Mouse (Mus musculus) heart, embryonic 10.5 days (tissue): ENCODE data around the gene Gmds. TPM values are rescaled to one million over a fixed set of nuclear protein-coding genes. Genes with fewer than 3 reads are reported as not detected.

Experiments used
- DNase-seq: peaks from one replicate; pipeline ENCODE4 v3.0.0-alpha.2; 2017; ENCODE audit warnings: low spot score
- H3K27ac ChIP-seq: fragments of 300-500 bp; sonication (generic); 2 replicates; pipeline ENCODE4 v1.5.1; 2016; ENCODE audit warnings: mild to moderate bottlenecking
- H3K27me3 ChIP-seq: fragments of 300-500 bp; sonication (generic); 2 replicates; pipeline ENCODE4 v1.6.1; 2016; ENCODE audit warnings: mild to moderate bottlenecking; ENCODE audit not compliant: poor library complexity, insufficient read depth, severe bottlenecking
- H3K36me3 ChIP-seq: fragments of 300-500 bp; sonication (generic); 2 replicates; pipeline ENCODE4 v1.6.1; 2016; ENCODE audit warnings: mild to moderate bottlenecking, moderate library complexity
- H3K4me1 ChIP-seq: fragments of 300-500 bp; sonication (generic); 2 replicates; pipeline ENCODE4 v1.6.1; 2016; ENCODE audit warnings: mild to moderate bottlenecking
- H3K4me3 ChIP-seq: fragments of 300-500 bp; sonication (generic); 2 replicates; pipeline ENCODE4 v1.5.1; 2016; ENCODE audit warnings: mild to moderate bottlenecking, moderate library complexity
- H3K9me3 ChIP-seq: fragments of 300-500 bp; sonication (generic); 2 replicates; pipeline ENCODE4 v1.6.1; 2016; ENCODE audit warnings: mild to moderate bottlenecking, moderate library complexity
- WGBS: fragments of 180-500 bp; shearing (Covaris S2); methylation state at CpG from one replicate; pipeline ENCODE4 v1.1.7; 2016; 5-methylcytosine and 5-hydroxymethylcytosine counted together
- polyA plus RNA-seq: library from polyadenylated mRNA; unstranded; fragments of >200 nt; fragmentation: Nextera tagmentation; extraction: Ambion mirVana; gene quantifications from 2 replicates; pipeline ENCODE4 v1.2.1, GENCODE M21; 2016

Gmds gene
- polyA plus RNA-seq, 1 experiment from 2014 or later, result 26.1 TPM

DNA sequence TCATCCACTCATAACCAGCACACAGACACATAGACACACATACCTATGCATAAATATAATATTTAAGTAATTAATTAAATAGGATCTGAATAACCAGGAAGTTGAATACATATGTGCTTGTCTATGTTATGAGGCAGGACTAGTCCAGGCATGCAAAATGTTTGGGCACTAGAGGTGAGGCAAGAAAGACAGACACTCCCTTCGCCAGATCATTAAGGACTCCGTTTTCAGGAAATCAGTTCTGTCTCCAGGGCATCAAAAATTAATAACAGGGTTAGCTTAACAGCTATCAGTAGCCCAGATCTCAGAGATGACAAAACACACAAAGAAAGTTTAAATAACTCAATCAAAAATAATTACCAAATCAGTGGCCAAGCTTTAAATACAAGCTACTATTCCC, 27.1 kb downstream of the Gmds start:
- Histone ChIP-seq H3K27me3 (no peaks in the 10 kb centered on the region), H3K27ac (no peak overlapping the region), H3K9me3 (no peaks in the 10 kb centered on the region), H3K36me3 (no peaks in the 10 kb centered on the region), H3K4me3 (no peak overlapping the region), H3K4me1 (no peaks in the 10 kb centered on the region)
- DNase-seq, result no peak
- 85% methylated on average over 2 of the region's 2 CpGs for WGBS

DNA sequence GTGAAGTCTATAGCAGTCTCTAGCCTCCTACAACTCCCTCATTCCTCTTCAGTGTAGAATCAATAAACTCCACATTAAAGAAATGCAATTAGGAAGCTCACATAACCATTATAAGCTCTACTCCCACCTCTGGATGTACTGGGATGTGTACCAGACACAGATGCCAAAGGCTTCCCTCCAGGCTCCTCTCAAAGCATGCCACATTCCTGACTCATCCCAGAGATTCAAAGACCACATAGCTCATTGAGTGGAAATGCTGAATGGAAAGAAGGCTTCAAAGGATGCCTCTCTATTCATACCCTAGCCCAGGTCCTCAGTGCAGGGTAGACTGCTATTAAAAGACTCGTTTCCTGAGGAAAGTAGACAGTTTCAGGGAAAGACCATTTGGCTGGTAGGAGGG, 40.1 kb downstream of the Gmds start:
- H3K27ac ChIP-seq, result no peak overlapping the region
- DNase-seq, result no peak
- no peaks in the 10 kb centered on the region for H3K36me3 ChIP-seq

DNA sequence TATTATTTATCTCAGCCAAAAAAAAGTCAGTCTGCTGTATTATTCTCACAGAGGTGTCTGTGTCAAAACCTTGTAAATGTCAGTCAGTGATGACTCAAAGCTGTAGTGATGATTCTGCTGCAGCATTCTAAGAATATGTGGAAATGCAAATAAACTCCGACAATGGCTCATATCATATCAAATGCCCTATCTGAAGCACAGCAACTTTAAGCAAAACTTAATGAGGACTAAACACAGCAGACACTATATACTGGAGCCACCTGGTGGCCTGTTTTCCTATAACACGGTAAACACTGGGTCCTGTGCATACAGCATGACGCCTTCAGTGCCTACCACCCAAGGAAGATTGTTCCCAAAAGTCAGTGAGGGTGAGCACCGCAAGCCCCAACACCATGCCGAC, 41.1 kb downstream of the Gmds start:
- no peaks in the 10 kb centered on the region for H3K9me3 ChIP-seq
- H3K27me3 ChIP-seq, result no peaks in the 10 kb centered on the region
- no peak overlapping the region for H3K4me3 ChIP-seq
- 50% methylated on average over 5 of the region's 5 CpGs for WGBS
- DNase-seq, result no peak
- H3K4me1 ChIP-seq, result peaks cover 6% of the 10 kb centered on the region; the same call in 1 of the 2 replicates
- H3K36me3 ChIP-seq, result no peaks in the 10 kb centered on the region
- no peak overlapping the region for H3K27ac ChIP-seq

More for the DNA sequence above, 40.1 kb downstream of the Gmds start:
- H3K9me3 ChIP-seq, result no peaks in the 10 kb centered on the region
- H3K27me3 ChIP-seq, result no peaks in the 10 kb centered on the region
- WGBS, result 21% methylated on average over 1 of the region's 1 CpGs
- H3K4me1 ChIP-seq, result peaks cover 6% of the 10 kb centered on the region; the same call in 1 of the 2 replicates
- H3K4me3 ChIP-seq, result no peak overlapping the region

DNA sequence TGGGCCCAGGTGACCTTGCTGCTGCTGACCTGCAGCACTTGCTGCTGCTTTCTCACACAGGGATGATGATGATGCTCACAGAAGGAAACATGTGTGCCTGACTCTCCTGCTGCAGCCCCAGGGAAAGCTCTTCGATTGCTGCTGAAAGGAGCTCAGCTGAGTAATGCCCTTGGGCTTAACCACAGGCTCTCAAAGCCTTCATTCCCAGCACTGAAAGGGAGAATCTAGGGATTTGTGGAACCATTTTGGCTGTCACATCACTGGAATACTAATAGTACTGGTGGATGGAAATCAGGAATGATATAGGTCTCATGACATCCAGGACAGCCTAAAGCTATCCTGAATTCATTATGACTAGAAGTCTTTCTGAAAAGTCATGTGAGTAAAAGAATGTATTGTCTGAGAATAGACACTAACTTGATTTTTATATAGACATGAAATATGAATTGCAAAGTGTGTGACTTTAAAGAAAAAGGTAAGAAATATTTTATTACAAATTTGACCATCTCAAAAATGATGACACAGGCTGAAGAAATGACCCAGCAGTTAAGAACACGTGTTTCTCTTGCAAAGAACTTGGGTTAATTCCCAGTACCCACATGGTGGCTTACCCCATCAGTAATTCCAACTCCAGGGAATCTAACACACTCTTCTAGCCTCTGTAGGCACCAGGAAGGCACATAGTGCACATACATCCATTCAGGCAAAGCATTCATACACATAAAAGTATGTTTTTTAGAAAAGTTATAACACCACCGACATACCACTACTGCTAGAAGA, 43.9 kb downstream of the Gmds start:
- no peak for DNase-seq
- no peak overlapping the region for H3K4me3 ChIP-seq
- no peaks in the 10 kb centered on the region for H3K9me3 ChIP-seq
- H3K4me1 ChIP-seq, result peaks cover 6% of the 10 kb centered on the region; the same call in 1 of the 2 replicates
- no peaks in the 10 kb centered on the region for H3K36me3 ChIP-seq
- no peaks in the 10 kb centered on the region for H3K27me3 ChIP-seq
- no peak overlapping the region for H3K27ac ChIP-seq
- WGBS, result 68% methylated on average over 3 of the region's 3 CpGs

DNA sequence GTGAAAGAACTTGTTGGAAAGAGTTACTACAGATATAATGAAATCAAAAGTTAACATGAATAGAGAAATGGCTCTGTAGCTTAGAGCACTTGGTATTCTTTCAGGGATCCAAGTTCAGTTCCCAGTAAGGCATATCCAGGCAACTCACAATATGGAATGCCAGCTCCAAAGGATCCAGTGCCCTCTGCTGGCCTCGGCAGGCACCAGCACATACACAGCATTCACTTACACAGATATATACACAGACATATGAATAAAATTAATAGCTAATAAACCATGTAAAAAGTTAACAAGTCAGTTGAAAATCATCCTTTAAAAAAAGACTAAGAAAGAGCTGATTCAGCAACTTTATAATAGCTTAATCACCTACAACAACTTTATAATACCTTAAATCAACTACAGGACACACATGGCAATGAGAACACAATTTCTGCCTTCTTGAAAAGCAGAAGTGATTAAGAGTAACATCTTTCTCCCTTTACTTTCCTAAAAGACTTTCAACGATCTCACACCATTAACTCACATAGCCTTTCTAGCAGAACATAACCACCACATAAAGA, 65.5 kb downstream of the Gmds start:
- Histone ChIP-seq H3K4me1 (no peaks in the 10 kb centered on the region), H3K4me3 (no peak overlapping the region), H3K27ac (no peak overlapping the region), H3K27me3 (no peaks in the 10 kb centered on the region), H3K36me3 (no peaks in the 10 kb centered on the region), H3K9me3 (no peaks in the 10 kb centered on the region)
- 95% methylated on average over 2 of the region's 2 CpGs for WGBS
- DNase-seq, result no peak

DNA sequence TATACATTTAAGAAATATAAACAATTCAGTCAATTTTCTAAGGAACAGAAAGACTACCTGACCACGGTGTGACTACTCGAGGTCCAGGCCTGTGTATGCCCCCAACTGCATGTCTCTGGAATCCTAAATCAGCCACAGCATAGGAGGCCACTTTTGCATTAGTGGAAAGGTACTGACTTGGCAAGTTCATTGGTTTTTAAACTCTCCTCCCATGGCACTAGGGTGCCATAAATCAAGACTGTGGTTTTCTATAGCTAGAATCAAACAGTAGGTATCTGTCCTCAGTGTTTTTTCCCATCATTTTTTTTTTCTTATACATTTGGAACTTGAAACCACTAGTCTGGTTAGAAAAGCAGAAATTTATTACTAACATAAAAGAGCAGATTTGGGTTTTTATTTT, 68.8 kb downstream of the Gmds start:
- WGBS, result 79% methylated on average over 2 of the region's 2 CpGs
- Histone ChIP-seq H3K27me3 (no peaks in the 10 kb centered on the region), H3K9me3 (no peaks in the 10 kb centered on the region), H3K27ac (no peak overlapping the region), H3K36me3 (no peaks in the 10 kb centered on the region), H3K4me1 (peaks cover 6% of the 10 kb centered on the region; the same call in 1 of the 2 replicates), H3K4me3 (no peak overlapping the region)
- DNase-seq, result no peak

DNA sequence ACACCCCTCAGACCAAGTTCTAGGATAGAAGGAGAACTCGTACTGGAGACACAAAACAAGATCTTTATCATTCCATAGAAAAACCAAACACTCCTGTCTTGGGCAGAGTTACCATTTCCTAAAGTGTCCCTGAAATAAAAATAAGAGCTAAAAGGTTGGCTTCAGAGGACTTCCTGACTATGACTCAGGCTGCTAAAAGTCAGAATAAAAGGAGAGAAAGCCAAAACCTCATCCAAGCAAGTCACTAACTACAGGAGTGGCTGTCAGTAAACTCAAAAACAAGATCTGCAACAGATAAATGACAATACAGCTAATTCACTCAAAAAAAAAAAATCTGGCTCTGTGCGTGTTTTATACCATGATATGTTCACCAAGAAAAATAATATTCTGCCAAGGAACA, 69.3 kb downstream of the Gmds start:
- Histone ChIP-seq H3K27ac (no peak overlapping the region), H3K36me3 (no peaks in the 10 kb centered on the region), H3K4me3 (no peak overlapping the region), H3K27me3 (no peaks in the 10 kb centered on the region), H3K9me3 (no peaks in the 10 kb centered on the region), H3K4me1 (peaks cover 6% of the 10 kb centered on the region; the same call in 1 of the 2 replicates)
- 73% methylated on average over 2 of the region's 2 CpGs for WGBS
- no peak for DNase-seq

DNA sequence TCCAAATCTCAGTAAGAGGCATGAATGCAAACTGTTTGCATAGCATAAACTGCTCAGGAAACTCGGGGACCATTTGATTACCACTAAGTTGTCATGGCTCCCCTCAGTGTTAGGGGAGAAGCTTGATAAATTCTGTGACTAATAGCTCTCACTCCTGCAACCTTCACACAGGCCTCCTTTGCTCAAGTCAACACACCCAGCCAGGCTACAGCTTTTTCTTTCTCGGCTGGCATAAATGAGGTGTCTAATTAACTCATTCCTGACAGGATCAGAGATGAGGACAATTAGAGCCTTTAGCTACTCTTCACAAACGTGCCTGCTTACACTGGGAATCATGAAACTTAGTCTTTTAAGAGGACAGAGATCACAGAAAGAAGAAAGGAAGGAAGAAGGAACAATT, 70.3 kb downstream of the Gmds start:
- Histone ChIP-seq H3K27ac (no peak overlapping the region), H3K4me3 (no peak overlapping the region), H3K36me3 (no peaks in the 10 kb centered on the region), H3K9me3 (no peaks in the 10 kb centered on the region), H3K27me3 (no peaks in the 10 kb centered on the region), H3K4me1 (peaks cover 6% of the 10 kb centered on the region; the same call in 1 of the 2 replicates)
- DNase-seq, result no peak
- WGBS, result 19% methylated on average over 3 of the region's 3 CpGs

DNA sequence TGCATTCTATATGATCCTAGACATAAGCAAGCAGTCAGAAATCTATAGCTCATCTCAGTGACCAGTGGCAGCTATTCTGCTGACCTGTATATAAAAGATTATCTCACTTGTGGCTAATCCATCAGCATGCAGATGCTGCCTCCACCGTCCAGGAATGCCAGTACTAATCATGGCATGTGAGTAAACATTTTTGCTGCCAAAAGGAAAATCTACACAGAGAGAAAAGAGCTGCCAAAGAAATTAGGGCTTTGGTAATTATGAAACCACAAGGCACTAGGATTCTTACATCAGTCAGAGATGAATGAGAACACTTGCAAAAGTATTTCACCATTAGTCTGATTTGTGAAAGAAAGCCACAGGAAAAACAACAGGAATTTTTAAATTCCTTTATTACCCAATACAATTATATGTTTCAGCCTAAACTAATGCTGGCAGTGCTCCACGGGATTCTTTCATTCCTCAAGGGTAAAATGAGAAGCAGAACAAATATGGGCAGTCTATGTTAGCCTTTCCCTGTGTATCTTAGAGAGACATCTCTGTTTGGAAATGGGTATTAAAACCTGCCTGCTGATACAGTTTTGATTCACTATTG, 71.3 kb downstream of the Gmds start:
- peaks cover 6% of the 10 kb centered on the region; the same call in 1 of the 2 replicates for H3K4me1 ChIP-seq
- no peak for DNase-seq
- H3K9me3 ChIP-seq, result no peaks in the 10 kb centered on the region
- 51% methylated on average over 2 of the region's 2 CpGs for WGBS
- H3K4me3 ChIP-seq, result no peak overlapping the region
- no peak overlapping the region for H3K27ac ChIP-seq
- H3K36me3 ChIP-seq, result no peaks in the 10 kb centered on the region
- H3K27me3 ChIP-seq, result no peaks in the 10 kb centered on the region

DNA sequence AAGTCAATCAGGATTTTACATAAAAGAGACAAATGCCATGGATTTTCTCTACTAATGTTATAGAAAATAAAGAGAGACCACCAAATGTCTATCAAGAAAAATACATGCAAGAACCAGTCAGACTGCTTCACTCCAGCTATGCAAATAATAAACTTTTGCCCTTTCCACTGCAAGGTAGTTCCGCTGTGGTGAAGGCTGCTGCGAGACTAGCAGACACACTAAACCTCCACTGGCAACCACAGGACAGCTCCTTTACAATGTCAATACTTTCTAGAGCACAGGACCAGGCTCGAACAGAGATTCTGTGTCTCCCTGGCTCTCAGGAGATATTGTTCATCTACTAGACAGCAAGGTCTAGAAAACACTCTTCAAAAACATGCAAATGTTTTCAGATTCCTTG, 71.8 kb downstream of the Gmds start:
- H3K27me3 ChIP-seq, result no peaks in the 10 kb centered on the region
- 65% methylated on average over 3 of the region's 3 CpGs for WGBS
- no peaks in the 10 kb centered on the region for H3K9me3 ChIP-seq
- peaks cover 6% of the 10 kb centered on the region; the same call in 1 of the 2 replicates for H3K4me1 ChIP-seq
- no peak overlapping the region for H3K27ac ChIP-seq
- DNase-seq, result no peak
- no peaks in the 10 kb centered on the region for H3K36me3 ChIP-seq
- no peak overlapping the region for H3K4me3 ChIP-seq

DNA sequence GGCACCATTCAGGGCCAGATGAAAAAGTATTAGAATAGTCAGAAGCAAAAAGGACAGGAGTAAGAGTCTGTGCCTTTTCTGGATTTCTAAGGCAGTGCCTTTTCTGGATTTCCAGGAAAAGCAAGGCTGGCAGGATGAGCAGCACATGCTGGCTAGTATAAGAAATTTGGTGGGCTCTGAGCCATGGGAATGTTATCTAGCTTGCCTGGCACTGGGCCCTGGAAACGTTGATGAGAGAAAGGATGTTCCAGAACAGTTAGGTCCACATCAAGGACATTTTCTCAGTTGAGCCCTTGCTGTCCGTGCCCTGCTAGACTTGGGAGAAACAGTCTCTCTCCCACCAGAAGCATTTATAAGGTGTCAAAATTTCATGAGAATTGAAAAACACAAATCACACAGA, 82.4 kb downstream of the Gmds start:
- Histone ChIP-seq H3K27me3 (no peaks in the 10 kb centered on the region), H3K4me1 (peaks cover 11% of the 10 kb centered on the region; the same call in 1 of the 2 replicates), H3K9me3 (no peaks in the 10 kb centered on the region), H3K27ac (no peak overlapping the region), H3K36me3 (no peaks in the 10 kb centered on the region), H3K4me3 (no peak overlapping the region)
- DNase-seq, result no peak
- WGBS, result 51% methylated on average over 2 of the region's 2 CpGs

DNA sequence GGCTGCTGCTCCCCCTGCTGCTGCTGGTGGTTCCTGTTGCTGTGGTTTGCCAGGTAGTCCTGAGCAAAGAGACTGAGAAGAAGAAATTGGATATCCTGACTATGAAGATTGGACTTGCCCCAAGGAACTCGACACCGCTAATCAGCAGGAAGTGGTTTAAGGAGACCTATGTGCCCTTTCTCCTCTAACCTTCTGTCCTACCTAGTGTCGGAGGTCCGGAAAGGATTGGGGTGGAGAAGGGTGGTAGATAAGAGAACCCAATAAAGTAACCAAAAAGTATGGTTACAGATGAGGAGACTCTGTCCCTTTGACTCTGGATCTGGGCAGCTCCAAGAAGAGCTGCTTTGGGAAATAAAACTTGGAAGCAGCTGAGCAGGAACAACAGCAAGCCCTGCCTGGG, 86.3 kb downstream of the Gmds start:
- WGBS, result 36% methylated on average over 4 of the region's 4 CpGs

DNA sequence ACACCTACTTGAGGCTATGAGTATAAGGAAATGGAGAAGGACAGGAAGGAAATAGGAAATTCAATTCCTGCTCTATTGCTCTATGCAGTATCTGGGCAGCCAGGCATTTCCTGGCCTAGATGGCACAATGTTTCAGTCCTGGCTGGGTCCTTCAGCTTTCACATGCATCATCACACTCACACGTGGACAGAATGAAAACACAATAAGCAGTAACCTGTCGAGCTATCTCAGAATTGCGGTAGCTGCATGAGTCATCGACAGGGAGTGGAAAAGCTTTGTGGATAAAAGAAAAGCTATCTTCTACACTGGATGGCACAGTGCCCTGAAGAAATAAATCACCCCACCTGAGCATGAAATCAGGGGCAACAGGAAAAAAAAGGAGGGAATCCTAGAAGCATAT, 96.3 kb downstream of the Gmds start:
- Histone ChIP-seq H3K9me3 (no peaks in the 10 kb centered on the region), H3K27me3 (no peaks in the 10 kb centered on the region), H3K36me3 (no peaks in the 10 kb centered on the region), H3K4me1 (no peaks in the 10 kb centered on the region), H3K4me3 (no peak overlapping the region), H3K27ac (no peak overlapping the region)
- 55% methylated on average over 4 of the region's 4 CpGs for WGBS
- DNase-seq, result no peak

More for the DNA sequence above, 86.3 kb downstream of the Gmds start:
- H3K9me3 ChIP-seq, result no peaks in the 10 kb centered on the region
- H3K27ac ChIP-seq, result no peak overlapping the region
- H3K36me3 ChIP-seq, result no peaks in the 10 kb centered on the region
- no peak overlapping the region for H3K4me3 ChIP-seq
- H3K4me1 ChIP-seq, result peaks cover 8% of the 10 kb centered on the region; the same call in 1 of the 2 replicates
- H3K27me3 ChIP-seq, result no peaks in the 10 kb centered on the region
- no peak for DNase-seq
